Mouse (Mus musculus): Measurements from ENCODE around the gene Gm3376.
"Not testable (repeated sequence)": the region's sequence is repeated elsewhere in the genome, so short reads cannot be mapped to it uniquely, and the experiment has no call there.

The Gm3376 gene

GRCm38 (mm10) chrY:3771373-3771772, at the start of gene Gm3376:
Gene Gm3376 (plus strand): TSS chrY:3771673.
- not testable (repeated sequence) for DNase-seq (ENCODE audit: inconsistent age in 2 of 2, low spot score in 1 of 2)
